Mouse (Mus musculus): ENCODE results near the gene Krtap4-2.
"Not testable (repeated sequence)": the region's sequence is repeated elsewhere in the genome, so short reads cannot be mapped to it uniquely, and the experiment has no call there.

Krtap4-2 gene

GRCm38 (mm10) chr11:99634653-99635134 lies at the start of gene Krtap4-2:
Gene Krtap4-2, minus strand, starts transcription at chr11:99635084.
- Histone ChIP-seq H3K4me1 (replicated peaks; ENCODE audit: low read depth, low read length) (no peaks in the 10 kb centered on the region), H3K9me3 (ENCODE audit: low read length) (no peaks in the 10 kb centered on the region), H3K4me3 (replicated peaks; ENCODE audit: low read length) (no peak within 1 kb of the TSS), H3K27me3 (ENCODE audit: insufficient read depth, low read length) (peaks cover 5% of the 10 kb centered on the region; the same call in 1 of the 2 replicates), H3K36me3 (ENCODE audit: insufficient read depth, low read length) (no peaks in the 10 kb centered on the region)
- TF ChIP-seq CTCF (conservative IDR thresholded peaks at IDR 0.05; ENCODE audit: low read length) (no peak), POU5F1 (IDR thresholded peaks at IDR 0.05; ENCODE audit: borderline replicate concordance, low read length) (no peak), NANOG (IDR thresholded peaks at IDR 0.05; ENCODE audit: borderline replicate concordance, low read length) (no peak)

- no peaks in the 10 kb centered on the region for H3K9me3 ChIP-seq (ENCODE audit: low read length)
- no peaks in the 10 kb centered on the region for H3K4me1 ChIP-seq (replicated peaks; ENCODE audit: low read depth, low read length)
- no peaks in the 10 kb centered on the region for H3K27me3 ChIP-seq (ENCODE audit: insufficient read depth, low read length)
- no peaks in the 10 kb centered on the region for H3K36me3 ChIP-seq (ENCODE audit: insufficient read depth, low read length)
- no peak overlapping the region for H3K4me3 ChIP-seq (replicated peaks; ENCODE audit: low read length)
- no peak for TF ChIP-seq NANOG (IDR thresholded peaks at IDR 0.05; ENCODE audit: borderline replicate concordance, low read length)
- no peak for TF ChIP-seq CTCF (conservative IDR thresholded peaks at IDR 0.05; ENCODE audit: low read length)
- TF ChIP-seq POU5F1 (IDR thresholded peaks at IDR 0.05; ENCODE audit: borderline replicate concordance, low read length): no peak
Observed at GRCm38 (mm10) chr11:99683481-99683880, 48.6 kb upstream of the Krtap4-2 start.

- H3K4me1 ChIP-seq (replicated peaks; ENCODE audit: low read depth, low read length): no peaks in the 10 kb centered on the region
- no peak for TF ChIP-seq POU5F1 (IDR thresholded peaks at IDR 0.05; ENCODE audit: borderline replicate concordance, low read length)
- TF ChIP-seq CTCF (conservative IDR thresholded peaks at IDR 0.05; ENCODE audit: low read length): no peak
- TF ChIP-seq NANOG (IDR thresholded peaks at IDR 0.05; ENCODE audit: borderline replicate concordance, low read length): no peak
- no peak within 1 kb of the TSS for H3K4me3 ChIP-seq (replicated peaks; ENCODE audit: low read length)
- H3K9me3 ChIP-seq (ENCODE audit: low read length): peaks cover 11% of the 10 kb centered on the region
- no peaks in the 10 kb centered on the region for H3K36me3 ChIP-seq (ENCODE audit: insufficient read depth, low read length)
- H3K27me3 ChIP-seq (ENCODE audit: insufficient read depth, low read length): no peaks in the 10 kb centered on the region; the same call in 1 of the 2 replicates
Observed at GRCm38 (mm10) chr11:99665860-99666259, 31.0 kb upstream of the Krtap4-2 start, which contains the start of gene Krtap4-6. Gene Krtap4-6, minus strand, starts transcription at chr11:99665960.

- Histone ChIP-seq H3K27me3 (ENCODE audit: insufficient read depth, low read length) (no peaks in the 10 kb centered on the region), H3K4me3 (replicated peaks; ENCODE audit: low read length) (no peak overlapping the region), H3K9me3 (ENCODE audit: low read length) (peaks cover 4% of the 10 kb centered on the region), H3K4me1 (replicated peaks; ENCODE audit: low read depth, low read length) (peaks cover 20% of the 10 kb centered on the region), H3K36me3 (ENCODE audit: insufficient read depth, low read length) (no peaks in the 10 kb centered on the region)
- TF ChIP-seq CTCF (conservative IDR thresholded peaks at IDR 0.05; ENCODE audit: low read length) (no peak), NANOG (IDR thresholded peaks at IDR 0.05; ENCODE audit: borderline replicate concordance, low read length) (no peak), POU5F1 (IDR thresholded peaks at IDR 0.05; ENCODE audit: borderline replicate concordance, low read length) (no peak)
Observed at GRCm38 (mm10) chr11:99662802-99663201, 27.9 kb upstream of the Krtap4-2 start.

GRCm38 (mm10) chr11:99659256-99659655 lies 24.4 kb upstream of the Krtap4-2 start:
- Histone ChIP-seq H3K36me3 (ENCODE audit: insufficient read depth, low read length) (no peaks in the 10 kb centered on the region), H3K4me1 (replicated peaks; ENCODE audit: low read depth, low read length) (peaks cover 32% of the 10 kb centered on the region), H3K27me3 (ENCODE audit: insufficient read depth, low read length) (no peaks in the 10 kb centered on the region), H3K9me3 (ENCODE audit: low read length) (no peaks in the 10 kb centered on the region), H3K4me3 (replicated peaks; ENCODE audit: low read length) (no peak overlapping the region)
- TF ChIP-seq NANOG (IDR thresholded peaks at IDR 0.05; ENCODE audit: borderline replicate concordance, low read length) (no peak), CTCF (conservative IDR thresholded peaks at IDR 0.05; ENCODE audit: low read length) (no peak), POU5F1 (IDR thresholded peaks at IDR 0.05; ENCODE audit: borderline replicate concordance, low read length) (no peak)

- H3K4me1 ChIP-seq (replicated peaks; ENCODE audit: low read depth, low read length): peaks cover 32% of the 10 kb centered on the region
- not testable (repeated sequence) for H3K36me3 ChIP-seq (ENCODE audit: insufficient read depth, low read length); H3K9me3 ChIP-seq (ENCODE audit: low read length); H3K27me3 ChIP-seq (ENCODE audit: insufficient read depth, low read length); H3K4me3 ChIP-seq (replicated peaks; ENCODE audit: low read length)
Observed at GRCm38 (mm10) chr11:99658467-99659010, 23.7 kb upstream of the Krtap4-2 start, which contains the start of gene Gm11563. Gene Gm11563, minus strand, starts transcription at chr11:99658960.

- H3K9me3 ChIP-seq (ENCODE audit: low read length): no peaks in the 10 kb centered on the region
- H3K4me1 ChIP-seq (replicated peaks; ENCODE audit: low read depth, low read length): peaks cover 32% of the 10 kb centered on the region
- no peak overlapping the region for H3K4me3 ChIP-seq (replicated peaks; ENCODE audit: low read length)
- no peaks in the 10 kb centered on the region for H3K27me3 ChIP-seq (ENCODE audit: insufficient read depth, low read length)
- no peaks in the 10 kb centered on the region for H3K36me3 ChIP-seq (ENCODE audit: insufficient read depth, low read length)
- TF ChIP-seq NANOG (IDR thresholded peaks at IDR 0.05; ENCODE audit: borderline replicate concordance, low read length): no peak
- no peak for TF ChIP-seq CTCF (conservative IDR thresholded peaks at IDR 0.05; ENCODE audit: low read length)
- TF ChIP-seq POU5F1 (IDR thresholded peaks at IDR 0.05; ENCODE audit: borderline replicate concordance, low read length): no peak
Observed at GRCm38 (mm10) chr11:99657051-99657450, 22.2 kb upstream of the Krtap4-2 start.

GRCm38 (mm10) chr11:99650136-99650535 lies 15.3 kb upstream of the Krtap4-2 start, which contains the start of gene Gm11555:
Gene Gm11555, minus strand, starts transcription at chr11:99650236.
- Histone ChIP-seq H3K36me3 (ENCODE audit: insufficient read depth, low read length) (no peaks in the 10 kb centered on the region), H3K4me3 (replicated peaks; ENCODE audit: low read length) (no peak within 1 kb of the TSS), H3K4me1 (replicated peaks; ENCODE audit: low read depth, low read length) (no peaks in the 10 kb centered on the region), H3K27me3 (ENCODE audit: insufficient read depth, low read length) (no peaks in the 10 kb centered on the region), H3K9me3 (ENCODE audit: low read length) (no peaks in the 10 kb centered on the region)
- TF ChIP-seq CTCF (conservative IDR thresholded peaks at IDR 0.05; ENCODE audit: low read length) (no peak), POU5F1 (IDR thresholded peaks at IDR 0.05; ENCODE audit: borderline replicate concordance, low read length) (no peak), NANOG (IDR thresholded peaks at IDR 0.05; ENCODE audit: borderline replicate concordance, low read length) (no peak)

- Histone ChIP-seq H3K36me3 (ENCODE audit: insufficient read depth, low read length) (no peaks in the 10 kb centered on the region), H3K9me3 (ENCODE audit: low read length) (no peaks in the 10 kb centered on the region), H3K4me3 (replicated peaks; ENCODE audit: low read length) (no peak overlapping the region), H3K27me3 (ENCODE audit: insufficient read depth, low read length) (no peaks in the 10 kb centered on the region), H3K4me1 (replicated peaks; ENCODE audit: low read depth, low read length) (no peaks in the 10 kb centered on the region)
- TF ChIP-seq NANOG (IDR thresholded peaks at IDR 0.05; ENCODE audit: borderline replicate concordance, low read length) (no peak), CTCF (conservative IDR thresholded peaks at IDR 0.05; ENCODE audit: low read length) (no peak), POU5F1 (IDR thresholded peaks at IDR 0.05; ENCODE audit: borderline replicate concordance, low read length) (no peak)
Observed at GRCm38 (mm10) chr11:99646444-99646843, 11.6 kb upstream of the Krtap4-2 start.
